Mouse (Mus musculus) spleen, postnatal 10 days (tissue): Measurements from ENCODE around the gene Jtb.
"Not testable (repeated sequence)": the region's sequence is repeated elsewhere in the genome, so short reads cannot be mapped to it uniquely, and the experiment has no call there.

Experiments
- DNase-seq, 2 experiments: peaks; one replicate each; pipeline ENCODE4 v3.0.0; 2021 to 2022; ENCODE audit warnings: low spot score in 2 of 2

Gene Jtb

GRCm38 (mm10) chr3:90222941-90223340 is 8.5 kb upstream of the Jtb start:
- DNase-seq, result no peak

- DNase-seq, result no peak
Measured at GRCm38 (mm10) chr3:90224331-90224730, 7.1 kb upstream of the Jtb start.

GRCm38 (mm10) chr3:90231075-90231474 is 322 bp upstream of the Jtb start:
- peak in 1 of 2 experiments; percentile 29 for DNase-seq

GRCm38 (mm10) chr3:90241251-90241650 is 9.9 kb downstream of the Jtb start:
- no peak for DNase-seq

- DNase-seq, result no peak
Measured at GRCm38 (mm10) chr3:90241669-90242358, 10.4 kb downstream of the Jtb start.

- no peak for DNase-seq
Measured at GRCm38 (mm10) chr3:90242984-90243775, 11.8 kb downstream of the Jtb start, which contains the start of gene Creb3l4. TSS of gene Creb3l4 (minus strand) at chr3:90243512.

- no peak for DNase-seq
Measured at GRCm38 (mm10) chr3:90245406-90245805, 14.0 kb downstream of the Jtb start.

- DNase-seq, result no peak
Measured at GRCm38 (mm10) chr3:90247630-90247959, 16.2 kb downstream of the Jtb start.

GRCm38 (mm10) chr3:90247960-90248745 is 16.8 kb downstream of the Jtb start, which contains the start of gene Slc39a1:
TSS of gene Slc39a1 (plus strand) at chr3:90248172.
- DNase-seq, result peak; percentile 73 to 89

- peak; percentile 26 to 44 for DNase-seq
Measured at GRCm38 (mm10) chr3:90248746-90249100, 17.3 kb downstream of the Jtb start.

- DNase-seq, result no peak
Measured at GRCm38 (mm10) chr3:90250791-90251190, 19.4 kb downstream of the Jtb start.

- DNase-seq, result not testable (repeated sequence)
Measured at GRCm38 (mm10) chr3:90251731-90252226, 20.4 kb downstream of the Jtb start.

- DNase-seq, result not testable (repeated sequence)
Measured at GRCm38 (mm10) chr3:90252659-90253058, 21.3 kb downstream of the Jtb start.

GRCm38 (mm10) chr3:90253174-90253573 is 21.8 kb downstream of the Jtb start:
- DNase-seq, result not testable (repeated sequence)

GRCm38 (mm10) chr3:90253653-90254418 is 22.4 kb downstream of the Jtb start, which contains the start of gene Crtc2:
TSS of gene Crtc2 (plus strand) at chr3:90254163.
- peak; percentile 82 to 95 for DNase-seq

- DNase-seq, result no peak
Measured at GRCm38 (mm10) chr3:90254419-90255193, 23.2 kb downstream of the Jtb start.

GRCm38 (mm10) chr3:90255194-90255565 is 23.8 kb downstream of the Jtb start:
- DNase-seq, result no peak

- no peak for DNase-seq
Measured at GRCm38 (mm10) chr3:90255784-90256353, 24.5 kb downstream of the Jtb start.

GRCm38 (mm10) chr3:90256731-90257530 is 25.5 kb downstream of the Jtb start:
- DNase-seq, result no peak
